Mouse (Mus musculus): ENCODE measurements around the gene Tet3. TPM values are rescaled to one million over a fixed set of nuclear protein-coding genes. Genes with fewer than 3 reads are reported as not detected.

Gene Tet3
- total RNA-seq, 2 experiments from 2014 or later = 57.4 to 64.4 TPM

DNA sequence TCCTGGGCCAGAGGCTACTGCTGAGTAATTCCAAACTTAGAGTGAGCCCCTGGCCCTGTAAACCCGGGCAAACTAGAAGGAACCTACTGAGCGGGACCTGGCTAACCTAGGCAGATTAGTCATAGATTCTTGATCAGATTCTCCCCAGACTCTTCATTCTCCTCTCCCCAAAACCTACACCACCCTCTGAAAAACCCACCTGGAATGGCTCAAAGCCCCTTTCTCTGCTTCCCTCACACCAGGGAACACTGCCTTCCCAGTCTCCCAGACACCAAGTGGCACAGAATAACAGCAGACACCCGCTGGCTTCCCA lies 18.7 kb downstream of the Tet3 start:
- DNase-seq = no peak

DNA sequence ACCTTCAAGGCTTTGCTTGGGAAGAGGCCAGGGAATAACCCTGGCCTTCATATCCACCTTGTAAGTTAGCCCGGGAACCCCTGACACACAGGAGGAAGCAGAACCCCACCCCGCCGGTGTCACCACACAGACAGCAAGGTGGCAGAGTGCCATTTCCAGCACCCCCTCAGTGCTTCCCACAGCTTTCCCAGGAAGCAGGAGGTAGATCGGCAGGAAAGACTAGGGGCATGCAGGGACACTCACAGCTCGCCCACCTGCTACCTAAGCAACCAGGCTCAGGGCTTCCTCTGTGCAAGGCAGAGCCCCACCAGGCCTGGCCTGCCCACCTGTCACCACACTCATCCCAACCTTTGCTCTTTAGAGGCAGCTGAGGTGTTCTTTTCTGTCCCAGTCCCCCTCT lies 19.1 kb downstream of the Tet3 start:
- DNase-seq = no peak

DNA sequence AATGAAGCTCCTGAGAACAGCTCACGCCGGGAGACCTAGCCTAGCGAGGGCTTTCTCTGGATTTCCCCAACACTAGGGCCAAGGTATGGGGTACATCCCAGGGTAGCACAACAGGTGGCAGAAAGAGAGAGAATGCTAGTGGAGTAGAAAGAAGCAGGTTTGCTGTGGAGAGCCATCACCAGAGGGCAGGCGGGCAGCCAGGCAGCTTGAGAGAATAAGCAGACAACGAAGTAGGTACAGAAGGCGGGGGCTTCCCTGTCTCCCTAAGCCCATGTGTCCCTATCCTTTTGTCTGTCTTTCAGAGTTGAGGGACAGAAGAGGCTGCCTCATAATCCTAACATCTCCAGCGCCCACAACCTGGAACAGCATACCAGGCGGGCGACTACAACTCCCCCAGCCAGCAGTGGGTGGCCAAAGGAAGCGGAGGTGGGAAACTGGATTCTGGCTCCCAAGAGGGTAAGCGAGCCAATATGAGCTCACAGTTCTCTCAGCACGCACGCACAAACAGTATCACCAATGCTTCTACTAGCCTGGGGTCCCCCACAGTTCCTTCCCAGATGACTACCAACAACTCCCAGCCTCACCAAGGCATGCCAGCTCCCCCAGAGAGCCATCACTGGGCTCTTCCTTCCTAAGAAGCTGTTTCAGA lies 19.6 kb downstream of the Tet3 start:
- no peak for DNase-seq

DNA sequence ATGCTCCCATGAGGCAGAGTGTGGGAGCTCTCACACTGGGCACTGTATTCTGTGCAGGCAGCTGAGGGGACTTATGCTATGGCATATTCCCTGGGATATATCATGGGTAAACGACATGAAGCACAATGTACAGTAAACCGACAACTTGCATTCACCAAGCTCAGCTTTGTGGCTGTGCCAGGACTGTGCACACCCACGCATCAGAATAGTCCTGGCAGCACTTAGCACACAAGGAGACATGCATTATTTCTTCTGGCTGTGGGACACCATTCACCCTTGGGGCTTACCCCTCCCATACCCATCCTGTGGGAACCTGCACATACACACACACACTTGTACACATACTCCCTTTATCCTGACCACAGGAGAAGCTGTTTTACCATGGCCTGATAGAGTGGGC lies 20.3 kb downstream of the Tet3 start:
- no peak for DNase-seq

DNA sequence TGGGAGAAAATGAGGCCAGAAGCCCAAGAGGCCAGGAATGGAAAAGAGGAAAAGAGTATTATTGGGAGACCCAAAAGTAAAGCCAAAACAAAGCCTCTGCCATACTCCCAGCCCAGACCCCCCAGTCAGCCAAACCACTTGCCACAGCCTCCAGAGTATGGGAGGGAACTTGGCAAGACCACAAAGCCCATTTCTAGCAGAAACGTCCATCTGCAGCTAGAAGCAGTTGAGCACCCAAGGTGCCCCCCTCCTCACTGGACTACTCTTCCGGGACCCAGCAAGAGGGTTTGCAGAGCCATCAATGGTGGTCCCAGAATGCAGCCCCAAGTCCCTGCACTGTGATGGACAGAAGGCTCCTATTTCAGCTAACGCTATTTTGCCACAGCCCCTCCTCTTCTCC lies 21.1 kb downstream of the Tet3 start:
- no peak for DNase-seq

DNA sequence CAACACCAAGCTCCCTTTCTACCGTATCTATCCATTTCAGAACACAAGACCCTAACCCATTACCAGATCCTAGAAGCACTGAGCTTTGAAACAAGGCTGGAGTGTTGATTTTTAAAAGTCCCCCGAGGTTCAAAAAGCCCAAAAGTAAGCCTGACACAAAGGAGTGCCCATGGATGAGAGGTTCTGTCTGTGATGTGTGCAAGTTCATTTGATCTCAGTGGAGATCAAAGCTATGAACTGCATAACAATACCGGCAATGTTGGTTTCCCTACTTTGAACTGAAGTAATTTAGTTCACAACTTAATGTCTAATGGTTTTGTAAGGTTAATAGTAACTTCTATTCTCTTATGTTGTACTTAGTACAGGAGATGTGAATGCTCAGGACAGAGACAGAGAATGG lies 21.7 kb downstream of the Tet3 start:
- no peak for DNase-seq

DNA sequence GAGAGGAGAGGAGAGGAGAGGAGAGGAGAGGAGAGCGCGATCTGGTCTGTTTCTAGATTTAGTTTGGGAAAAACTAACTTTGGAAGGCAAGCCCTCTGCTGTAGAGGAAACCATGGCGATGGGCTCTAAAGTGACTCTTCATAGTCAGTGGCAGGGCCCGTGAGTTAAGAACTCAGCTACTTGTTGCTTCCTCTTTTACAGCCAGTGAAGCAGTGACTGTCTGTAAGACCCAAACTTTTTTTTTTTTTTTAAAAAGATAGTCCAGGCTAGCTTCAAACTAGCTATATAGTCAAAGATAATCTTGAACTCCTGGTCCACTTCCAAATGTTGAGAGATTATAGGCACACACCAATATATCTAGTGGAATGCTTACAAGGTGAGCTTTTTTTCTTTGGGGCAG lies 22.3 kb downstream of the Tet3 start:
- DNase-seq = no peak

DNA sequence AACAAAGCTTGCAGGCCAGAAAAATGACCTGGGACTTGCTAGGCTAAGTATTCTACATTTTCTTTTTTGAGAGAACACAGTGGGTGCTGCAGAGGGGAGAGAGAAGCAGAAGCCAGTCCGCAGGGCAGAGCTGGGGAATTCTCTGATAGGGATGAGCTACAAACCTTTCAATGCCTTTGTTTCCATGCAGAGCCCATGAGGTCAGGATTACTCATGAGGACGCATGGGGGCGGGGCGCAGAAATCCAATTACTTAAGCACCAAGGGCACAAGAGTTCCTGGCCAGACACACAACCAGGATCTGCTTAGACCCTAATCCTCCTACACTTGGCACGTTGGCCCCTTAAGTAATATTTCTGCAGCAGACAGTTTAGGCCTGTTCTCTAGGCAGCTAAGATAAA lies 23.7 kb downstream of the Tet3 start:
- peak; percentile 84 for DNase-seq

DNA sequence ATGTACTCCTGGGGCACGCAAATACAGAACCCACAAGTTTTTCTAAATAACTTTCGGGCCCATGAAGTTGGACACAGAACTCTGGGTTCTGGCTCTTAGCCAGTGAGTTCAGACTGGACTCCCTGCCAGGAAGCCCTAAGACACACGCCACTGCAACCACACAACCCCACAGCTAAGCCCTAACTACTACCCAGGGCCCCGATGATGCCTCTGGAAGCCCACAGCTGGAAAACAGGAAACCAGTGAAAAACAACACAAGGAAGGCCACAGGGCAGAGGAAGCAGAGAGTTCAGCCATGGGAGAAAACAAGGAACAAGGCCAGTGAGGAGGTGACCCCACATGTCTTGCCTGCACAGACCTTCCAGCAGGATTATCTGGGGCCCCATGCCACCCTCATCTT lies 25.3 kb downstream of the Tet3 start:
- no peak for DNase-seq

DNA sequence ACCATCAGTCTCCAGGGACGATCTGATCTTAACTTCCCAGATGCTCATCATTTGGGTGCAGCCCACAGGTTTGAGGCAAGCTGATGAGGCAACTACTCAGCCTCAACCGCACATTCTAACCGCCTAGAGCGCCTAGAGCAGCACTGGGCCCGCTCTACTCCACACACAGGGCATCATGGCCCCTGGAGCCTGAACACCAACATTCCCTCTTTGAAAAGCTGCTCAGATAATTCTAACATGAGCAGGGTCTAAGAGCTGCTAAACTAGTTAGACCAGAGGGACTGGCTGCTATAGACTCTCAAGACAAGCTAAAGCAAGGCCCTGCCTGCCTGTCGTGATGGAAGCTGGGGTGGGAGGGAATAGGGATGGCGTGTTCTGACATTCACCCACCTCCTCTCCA lies 25.9 kb downstream of the Tet3 start:
- DNase-seq = no peak

DNA sequence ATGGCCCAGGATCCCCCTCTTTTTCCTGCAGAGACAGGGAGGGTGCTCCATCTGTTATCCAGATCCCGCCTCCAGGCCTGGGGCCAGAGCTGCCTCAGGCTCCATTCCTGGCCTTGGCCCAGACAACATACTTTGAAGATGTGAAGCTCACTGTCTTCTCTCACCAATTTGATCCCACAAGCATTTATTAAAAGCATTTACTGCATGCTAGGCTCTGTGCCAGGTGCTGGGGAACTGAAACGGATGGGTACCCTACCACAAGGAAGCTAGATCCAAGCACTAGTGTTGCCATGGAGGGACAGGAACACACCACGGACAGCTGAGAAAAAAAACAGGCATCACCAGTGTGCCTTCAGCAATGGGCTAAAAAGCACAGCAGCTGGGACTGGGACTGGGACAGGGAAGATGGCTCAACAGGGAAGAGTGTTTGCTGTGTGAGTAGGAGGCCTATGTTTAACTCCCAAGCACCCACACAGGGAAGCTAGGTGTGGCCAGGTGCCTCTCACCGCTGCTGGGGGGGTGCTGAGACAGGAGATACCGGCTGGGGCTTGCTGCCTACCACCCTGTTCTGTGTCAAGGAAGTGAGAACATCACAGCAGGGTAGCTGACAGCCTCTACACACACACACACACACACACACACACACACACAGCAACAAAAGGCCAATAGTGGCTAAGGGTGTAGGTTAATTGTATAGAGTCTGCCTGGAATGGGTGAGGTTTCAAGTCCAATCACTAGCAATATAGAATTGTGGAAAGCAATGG lies 30.7 kb downstream of the Tet3 start:
- peak; percentile 61 for DNase-seq

DNA sequence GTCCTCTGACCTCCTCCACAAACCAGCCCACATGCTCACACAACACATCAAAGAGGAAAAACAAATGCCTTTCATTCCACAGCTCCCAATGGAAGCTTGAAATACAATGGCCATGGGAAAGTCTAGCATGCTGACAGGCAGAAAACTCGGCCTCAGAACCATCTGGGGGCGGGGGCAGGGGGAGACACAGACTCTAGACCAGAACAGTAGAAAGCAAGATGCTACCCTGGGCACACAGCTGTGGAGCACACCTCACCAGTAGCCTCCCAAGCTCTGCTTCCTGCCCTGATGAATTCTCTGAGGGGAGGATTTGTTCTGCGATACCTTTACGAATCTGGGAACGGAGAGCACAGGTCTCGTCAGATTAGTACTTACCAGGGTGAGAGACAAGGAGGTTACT lies 31.4 kb downstream of the Tet3 start:
- DNase-seq = no peak

DNA sequence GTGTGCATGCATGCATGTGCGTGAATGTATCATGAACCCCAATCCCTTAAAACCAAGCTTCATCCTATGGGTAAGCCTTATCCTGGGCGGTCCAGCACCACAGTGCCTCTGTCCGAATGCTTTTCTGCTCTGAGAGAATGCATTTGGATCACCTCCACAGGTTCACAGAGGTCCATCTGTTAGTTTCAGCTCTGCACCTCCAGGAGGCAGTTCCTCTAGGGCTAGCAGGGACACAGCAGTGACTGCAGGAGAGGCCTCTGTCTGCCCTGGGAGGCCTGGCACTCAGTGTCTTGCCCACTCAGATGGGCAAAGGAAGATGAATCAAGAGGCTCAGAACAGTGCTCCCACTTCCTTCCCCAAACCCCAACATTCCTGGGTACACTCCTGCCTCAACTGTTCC lies 32.3 kb downstream of the Tet3 start:
- DNase-seq = no peak

DNA sequence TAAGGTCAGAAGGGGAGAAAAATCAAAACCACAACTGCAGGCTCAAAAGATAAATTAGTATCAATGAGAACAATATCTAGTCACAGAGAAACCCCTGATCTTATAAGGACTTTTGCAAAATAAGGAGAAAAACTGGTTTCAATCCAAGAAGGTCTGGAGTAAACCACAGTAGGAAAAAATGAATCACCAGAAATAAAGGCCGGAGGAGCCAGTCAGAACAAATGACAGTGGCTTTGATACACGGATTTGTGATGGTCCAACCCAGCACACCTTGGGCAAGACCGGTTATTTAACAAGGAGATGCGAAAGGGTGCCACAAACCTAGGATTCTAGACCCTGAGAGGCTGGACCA lies 34.9 kb downstream of the Tet3 start:
- DNase-seq = no peak

DNA sequence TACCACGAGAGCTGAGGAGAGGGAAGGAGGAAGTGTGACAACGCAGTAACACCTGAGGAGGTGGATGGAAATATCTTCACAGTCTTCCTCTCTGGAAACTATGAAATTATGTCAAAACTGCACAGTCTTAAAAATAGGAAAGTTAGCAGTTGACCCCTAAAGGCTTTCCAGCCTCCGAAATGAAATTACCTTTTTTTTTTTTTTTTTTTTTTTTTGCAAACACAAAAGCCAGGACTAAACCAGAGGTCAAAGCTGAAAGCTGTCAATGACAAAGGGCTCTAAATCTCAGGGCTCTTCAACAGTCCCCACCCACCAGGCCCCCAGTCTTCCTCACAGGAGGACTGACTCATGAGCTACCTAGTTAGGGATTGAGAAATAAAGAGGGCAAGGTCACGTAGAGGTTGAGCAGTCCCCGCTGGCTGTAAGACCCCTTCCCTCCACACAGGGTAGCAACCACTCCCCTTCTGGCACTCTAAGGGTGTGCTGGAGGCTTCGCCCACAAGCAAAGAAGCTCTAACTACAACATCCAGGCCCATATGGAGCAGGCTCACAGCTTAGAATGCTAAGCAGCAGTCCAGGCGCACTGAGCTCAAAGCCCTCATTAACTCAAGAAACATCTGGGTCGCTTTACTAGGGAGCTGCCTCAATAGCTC lies 35.4 kb downstream of the Tet3 start:
- DNase-seq = no peak

DNA sequence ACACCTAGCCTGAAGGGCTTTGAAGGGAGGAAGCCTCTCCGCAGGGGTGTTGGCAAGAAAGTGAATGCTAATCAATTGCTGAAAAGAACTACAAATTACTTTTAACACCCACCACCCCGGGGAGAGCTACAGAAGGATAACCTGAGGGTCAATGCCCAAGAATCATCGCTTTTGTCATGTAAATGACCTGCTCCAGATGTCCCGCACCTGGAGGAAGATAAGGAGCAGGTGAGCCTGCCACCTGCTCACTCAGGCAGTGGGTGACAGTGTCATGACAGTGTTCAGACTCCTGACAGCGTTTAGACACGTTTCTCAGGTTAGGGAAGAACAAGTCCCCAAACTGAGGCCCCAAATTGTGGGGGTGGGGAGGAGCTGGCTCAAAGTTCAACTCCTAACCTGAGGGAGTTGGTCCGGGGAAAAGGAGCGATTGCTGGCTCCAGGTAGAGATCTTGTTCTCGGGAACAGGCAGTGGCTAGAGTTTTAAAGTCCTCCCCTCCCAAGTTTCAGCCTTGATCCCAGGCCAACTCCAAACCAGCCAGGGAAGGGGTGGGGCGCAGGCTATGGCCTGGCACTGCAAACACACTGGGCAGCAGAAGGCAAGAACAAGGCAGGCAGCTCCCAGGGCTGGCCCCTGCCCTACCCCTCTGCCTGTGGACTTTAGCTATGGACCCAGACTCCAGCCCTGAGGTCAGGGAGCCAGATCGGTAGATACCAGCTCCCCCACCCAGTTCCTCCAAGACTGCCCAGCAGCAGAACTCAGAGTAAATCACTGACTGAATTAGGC lies 36.8 kb downstream of the Tet3 start:
- peak; percentile 86 for DNase-seq

DNA sequence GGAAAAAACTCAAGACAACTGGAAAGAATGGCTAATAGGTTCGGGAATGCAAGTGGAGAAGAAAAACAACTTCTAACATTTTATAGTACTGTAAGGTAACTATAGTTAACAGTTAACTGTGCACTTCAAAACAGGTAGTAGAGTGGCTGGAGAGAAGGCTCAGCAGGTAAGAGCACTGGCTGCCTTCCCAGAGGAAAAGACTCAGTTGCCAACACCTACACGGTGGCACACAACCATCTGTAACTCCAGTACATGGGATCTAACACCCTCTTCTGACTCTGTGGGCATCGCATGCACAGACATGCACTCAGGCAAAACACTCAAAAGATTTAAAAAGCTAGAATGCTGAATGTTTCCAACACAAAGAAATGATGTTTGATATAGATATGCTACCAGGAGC lies 39.4 kb downstream of the Tet3 start:
- DNase-seq = no peak

DNA sequence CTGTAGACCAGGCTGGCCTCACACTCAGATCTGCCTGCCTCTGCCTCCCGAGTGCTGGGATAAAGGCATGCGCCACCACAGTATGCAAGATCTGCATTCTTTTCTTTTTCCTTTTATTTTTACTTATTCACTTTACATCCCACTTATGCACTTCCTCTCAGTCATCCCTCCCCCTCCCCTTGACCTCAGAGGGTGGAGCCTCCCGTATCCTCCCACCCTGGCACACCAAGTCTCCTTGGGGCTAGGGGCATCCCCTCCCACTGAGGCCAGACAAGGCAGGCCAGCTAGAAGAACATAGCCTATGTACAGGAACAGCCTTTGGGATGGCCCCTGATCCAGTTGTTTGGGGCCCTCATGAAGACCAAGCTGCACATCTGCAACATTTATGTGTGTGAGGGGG lies 41.4 kb downstream of the Tet3 start:
- DNase-seq = no peak

DNA sequence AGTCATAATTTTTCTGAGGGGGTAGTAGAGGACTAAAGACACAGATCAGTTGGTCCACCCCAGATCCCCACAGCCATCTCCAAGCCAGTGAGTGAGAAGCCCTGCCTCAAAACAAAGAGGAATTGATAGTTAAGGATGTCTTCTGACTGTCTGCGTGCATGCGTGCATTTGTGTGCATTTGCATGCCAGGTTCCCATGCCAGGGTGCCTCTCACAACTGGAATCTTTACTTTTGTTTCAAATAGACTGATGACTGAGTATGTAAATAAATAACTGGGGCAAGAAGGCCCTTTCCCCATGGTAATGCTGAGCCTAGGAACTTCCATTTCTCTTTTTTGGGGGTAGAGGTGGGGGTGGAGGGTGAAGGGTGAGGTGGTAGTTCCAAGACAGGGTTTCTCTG lies 41.8 kb downstream of the Tet3 start:
- DNase-seq = no peak

DNA sequence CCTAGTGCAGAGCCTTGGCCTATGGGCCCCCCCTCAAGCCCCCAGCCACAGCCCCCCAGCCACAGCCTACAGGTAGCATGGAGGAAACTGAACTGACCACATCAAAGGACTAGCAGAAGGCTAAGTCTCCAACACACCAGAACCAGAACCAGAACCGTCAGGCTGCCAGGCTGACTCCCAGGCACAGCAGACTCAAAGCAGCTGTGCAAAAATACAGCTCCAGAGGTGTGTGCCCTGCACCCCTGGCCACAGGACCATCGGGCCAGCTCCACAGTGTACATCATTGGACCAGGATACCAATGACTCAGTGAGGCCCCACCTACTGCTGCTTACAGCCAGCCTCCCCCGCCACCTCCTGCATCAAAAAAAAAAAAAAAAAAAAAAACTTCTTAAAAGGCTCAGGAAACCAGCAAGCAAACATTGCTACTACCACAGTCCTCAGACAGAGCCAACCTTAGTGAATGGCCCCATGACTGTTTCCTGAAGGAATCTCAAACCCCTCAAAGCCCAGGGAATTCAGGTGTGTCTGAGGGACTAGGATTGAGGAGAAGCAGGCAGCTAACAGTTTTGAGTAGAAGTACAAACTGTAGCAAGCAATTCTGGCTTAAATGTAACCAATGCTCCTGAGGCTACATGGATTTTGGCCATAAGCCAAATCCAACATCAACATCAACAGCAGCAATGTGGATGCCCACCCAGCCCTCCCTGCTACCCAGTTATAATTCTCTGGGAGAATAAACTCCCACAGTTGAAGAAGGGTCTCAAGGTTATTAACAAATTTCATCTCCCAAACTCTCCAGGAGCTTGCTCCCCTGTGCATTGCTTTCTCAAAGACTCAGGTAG lies 42.4 kb downstream of the Tet3 start:
- DNase-seq = no peak

DNA sequence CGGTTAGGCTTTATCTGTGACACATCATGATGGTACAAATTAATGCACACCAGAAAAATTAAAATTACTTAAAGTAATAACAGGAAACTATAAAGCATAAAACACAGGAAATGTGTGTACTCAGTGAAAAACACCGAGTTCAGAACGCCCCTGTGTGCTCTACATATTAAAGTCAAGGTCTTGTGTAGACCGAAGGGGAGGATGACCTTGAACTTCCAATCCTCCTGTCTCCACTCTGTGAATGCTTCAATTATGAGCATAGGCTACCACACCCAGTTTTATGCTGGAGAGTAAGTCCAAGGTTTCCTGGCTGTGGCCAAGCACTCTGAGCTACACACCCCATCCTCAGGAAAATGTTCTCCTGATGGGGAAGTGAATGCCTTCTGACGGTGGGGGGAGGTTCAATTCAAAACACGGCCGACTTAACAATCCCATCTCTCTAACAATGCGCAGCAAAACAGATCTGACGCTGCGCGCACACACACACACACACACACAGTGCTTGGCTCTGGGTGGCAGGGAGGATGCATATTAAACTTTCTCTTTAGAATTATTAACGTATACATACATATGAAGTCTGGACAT lies 43.4 kb downstream of the Tet3 start:
- DNase-seq = no peak

Measured in adrenal gland, postnatal 10 days (tissue).